ENCODE assay signal across 8 mouse cellular contexts in the genomic region with DNA sequence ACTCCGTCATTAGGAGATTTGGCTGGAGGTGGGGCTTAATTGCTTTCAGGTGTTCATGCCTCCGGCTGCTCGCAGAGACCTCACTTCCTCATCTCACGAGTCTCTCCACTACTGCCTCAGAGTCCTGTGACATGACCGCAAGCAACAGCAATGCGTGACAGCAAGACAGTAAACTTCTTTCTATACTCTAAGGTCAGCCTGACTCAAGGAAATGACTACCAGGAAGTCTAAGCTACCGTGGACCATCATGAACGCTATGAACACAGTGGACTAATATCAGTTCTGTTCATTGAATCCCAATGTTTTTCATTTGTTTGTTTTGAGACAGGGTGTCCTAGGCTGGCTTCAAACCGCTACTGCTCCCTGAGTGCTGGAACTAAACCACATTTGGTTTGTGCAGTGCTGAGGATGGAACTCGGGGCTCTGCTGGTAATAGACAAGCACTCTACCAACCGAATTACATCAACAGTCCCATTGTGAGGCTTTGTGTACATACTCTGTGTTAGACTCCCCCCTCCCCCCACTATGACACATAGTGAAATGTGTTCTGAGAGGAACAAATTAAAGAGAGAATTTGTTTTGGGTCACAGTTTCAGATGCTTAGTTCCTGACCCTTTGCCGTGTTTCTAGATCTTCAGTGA. TPM values are rescaled to one million over a fixed set of nuclear protein-coding genes. Genes with fewer than 3 reads are reported as not detected.
DNase-seq lines count a peak whose midpoint lies in the region; ATAC-seq and TF ChIP-seq lines count a peak whose summit lies in the region.

No protein-coding gene starts in this region.

- peak overlapping the region; percentile 13; the same call in 1 of the 2 replicates for H3K4me2 ChIP-seq in heart, embryonic 12.5 days
- H3K4me2 ChIP-seq in embryonic facial prominence, embryonic 11.5 days (ENCODE audit: low read depth, low read length) = no peak overlapping the region
- H3K4me2 ChIP-seq in midbrain, embryonic 11.5 days = no peak overlapping the region

- 69% methylated on average over 12 of the region's 12 CpGs for WGBS in heart, embryonic 12.5 days
- WGBS in embryonic facial prominence, embryonic 11.5 days = 52% methylated on average over 12 of the region's 12 CpGs
- 2% methylated on average over 12 of the region's 12 CpGs for WGBS in thymus, adult 2 months
- WGBS in midbrain, embryonic 11.5 days = 78% methylated on average over 12 of the region's 12 CpGs

- H3K36me3 ChIP-seq in heart, embryonic 12.5 days = no peaks in the 10 kb centered on the region
- H3K36me3 ChIP-seq in embryonic facial prominence, embryonic 11.5 days (replicated peaks; ENCODE audit: control insufficient read depth, insufficient read depth, low read depth, low read length) = no peaks in the 10 kb centered on the region
- no peaks in the 10 kb centered on the region for H3K36me3 ChIP-seq in thymus, adult 2 months (ENCODE audit: control insufficient read depth, insufficient read depth, low read length)
- H3K36me3 ChIP-seq in midbrain, embryonic 11.5 days (ENCODE audit: control insufficient read depth, insufficient read depth, low read length) = no peaks in the 10 kb centered on the region

- no peak for ATAC-seq in heart, embryonic 12.5 days (ENCODE audit: insufficient number of reproducible peaks, low FRiP score)
- no peak for ATAC-seq in embryonic facial prominence, embryonic 11.5 days (replicated peaks; ENCODE audit: insufficient number of reproducible peaks, low FRiP score, low TSS enrichment, low read depth)
- no peak for ATAC-seq in midbrain, embryonic 11.5 days (ENCODE audit: low FRiP score)

- TF ChIP-seq POLR2A in thymus, adult 2 months (IDR thresholded peaks at IDR 0.05; ENCODE audit: control insufficient read depth, extremely low read depth, insufficient read depth, low read length, poor library complexity) = no peak

- intact Hi-C loops in heart, postnatal 36 days (cut with DNase I) = no loop called here

- no peaks in the 10 kb centered on the region for H3K27me3 ChIP-seq in heart, embryonic 12.5 days (replicated peaks)
- H3K27me3 ChIP-seq in embryonic facial prominence, embryonic 11.5 days (ENCODE audit: control insufficient read depth, insufficient read depth, low read length) = 0 out of 2 replicates have a peak, but pooled peaks cover 6% of the 10 kb centered on the region
- no peaks in the 10 kb centered on the region for H3K27me3 ChIP-seq in thymus, adult 2 months (ENCODE audit: control insufficient read depth, insufficient read depth, low read length)
- no peaks in the 10 kb centered on the region for H3K27me3 ChIP-seq in midbrain, embryonic 11.5 days (ENCODE audit: control insufficient read depth, insufficient read depth, low read length)

- no peak overlapping the region for H3K27ac ChIP-seq in heart, embryonic 12.5 days (ENCODE audit: poor library complexity, severe bottlenecking)
- H3K27ac ChIP-seq in embryonic facial prominence, embryonic 11.5 days (replicated peaks; ENCODE audit: low read depth, low read length) = no peak overlapping the region
- H3K27ac ChIP-seq in thymus, adult 2 months (ENCODE audit: control insufficient read depth, insufficient read depth, low read length) = peak overlapping the region; percentile 96
- H3K27ac ChIP-seq in midbrain, embryonic 11.5 days (ENCODE audit: low read depth, low read length) = no peak overlapping the region

- no peak overlapping the region for H3K9ac ChIP-seq in heart, embryonic 12.5 days
- no peak overlapping the region for H3K9ac ChIP-seq in embryonic facial prominence, embryonic 11.5 days (replicated peaks; ENCODE audit: low read length)
- H3K9ac ChIP-seq in midbrain, embryonic 11.5 days (ENCODE audit: low read length) = no peak overlapping the region

- TF ChIP-seq CTCF in thymus, adult 2 months (IDR thresholded peaks at IDR 0.05; ENCODE audit: borderline replicate concordance, control insufficient read depth, extremely low read depth, insufficient read depth, low read length, poor library complexity) = no peak

- no peak overlapping the region for H3K4me3 ChIP-seq in heart, embryonic 12.5 days
- H3K4me3 ChIP-seq in embryonic facial prominence, embryonic 11.5 days (ENCODE audit: low read depth, low read length) = no peak overlapping the region
- H3K4me3 ChIP-seq in thymus, adult 2 months (ENCODE audit: control insufficient read depth, insufficient read depth, low read length) = no peak overlapping the region
- H3K4me3 ChIP-seq in midbrain, embryonic 11.5 days (ENCODE audit: low read depth, low read length) = no peak overlapping the region

- H3K9me3 ChIP-seq in heart, embryonic 12.5 days (replicated peaks) = 0 out of 2 replicates have a peak, but pooled peaks cover 3% of the 10 kb centered on the region
- H3K9me3 ChIP-seq in embryonic facial prominence, embryonic 11.5 days (replicated peaks; ENCODE audit: control insufficient read depth, low read length) = no peaks in the 10 kb centered on the region
- H3K9me3 ChIP-seq in midbrain, embryonic 11.5 days (ENCODE audit: control insufficient read depth, low read length) = no peaks in the 10 kb centered on the region

- H3K4me1 ChIP-seq in heart, embryonic 12.5 days (replicated peaks) = peaks cover 21% of the 10 kb centered on the region
- no peaks in the 10 kb centered on the region for H3K4me1 ChIP-seq in embryonic facial prominence, embryonic 11.5 days (ENCODE audit: control insufficient read depth, insufficient read depth, low read length)
- peaks cover 44% of the 10 kb centered on the region for H3K4me1 ChIP-seq in thymus, adult 2 months (replicated peaks; ENCODE audit: control insufficient read depth, insufficient read depth, low read length)
- H3K4me1 ChIP-seq in midbrain, embryonic 11.5 days (ENCODE audit: control insufficient read depth, insufficient read depth, low read length) = peaks cover 2% of the 10 kb centered on the region

- no peak for DNase-seq in heart, postnatal 36 days
- DNase-seq in embryonic facial prominence, embryonic 11.5 days (ENCODE audit: low spot score) = peak; percentile 43
- peak; percentile 77 for DNase-seq in lung, postnatal 25 days (ENCODE audit: low spot score)
- peak; percentile 58 for DNase-seq in thymus, adult 2 months
- no peak for DNase-seq in midbrain, embryonic 11.5 days (ENCODE audit: low spot score, missing footprints)
- no peak for DNase-seq in cerebellum, adult 18-20 months
- no peak for DNase-seq in right cerebral cortex, postnatal 36 days (ENCODE audit: low spot score in 2 of 2)

RNA-seq across cellular contexts. Expression of a gene that starts 40.3 kb away (rescaled TPM):
- 0.50 and 0.98 TPM in 2 replicates for polyA plus RNA-seq in heart, embryonic 12.5 days (2016; fragmentation: Nextera tagmentation; extraction: Ambion mirVana)
- total RNA-seq in heart, postnatal 36 days (2021) = 1 to 10 TPM; 1.1 to 1.3 TPM
- 0.98 and 1.3 TPM in 2 replicates for polyA plus RNA-seq in embryonic facial prominence, embryonic 11.5 days (2014; fragmentation: Nextera tagmentation; extraction: Ambion mirVana)
- 1.3 and 1.8 TPM in 2 replicates for polyA plus RNA-seq in thymus, adult 2 months (2012; rRNA removed)
- 1.4 and 2.0 TPM in 2 replicates for polyA plus RNA-seq in midbrain, embryonic 11.5 days (2014; fragmentation: Nextera tagmentation; extraction: Ambion mirVana)

RNA-seq across cellular contexts. Expression of a gene that starts 50.0 kb away (rescaled TPM):
- polyA plus RNA-seq in heart, embryonic 12.5 days (2016; fragmentation: Nextera tagmentation; extraction: Ambion mirVana) = not detected in 2 replicates
- not detected for total RNA-seq in heart, postnatal 36 days (2021)
- polyA plus RNA-seq in embryonic facial prominence, embryonic 11.5 days (2014; fragmentation: Nextera tagmentation; extraction: Ambion mirVana) = not detected in 2 replicates
- 0.22 TPM in 1 of 2 replicates, not detected in the other for polyA plus RNA-seq in thymus, adult 2 months (2012; rRNA removed)
- not detected in 2 replicates for polyA plus RNA-seq in midbrain, embryonic 11.5 days (2014; fragmentation: Nextera tagmentation; extraction: Ambion mirVana)

Comparison
In these comparisons a context has a peak if more than half of its experiments do, and no peak if none do; other contexts are left out.
1. DNase-seq: peak in embryonic facial prominence, embryonic 11.5 days (single experiment), lung, postnatal 25 days (single experiment) and thymus, adult 2 months (single experiment); none in heart, postnatal 36 days (0 of 2), midbrain, embryonic 11.5 days (single experiment), cerebellum, adult 18-20 months (0 of 2) and right cerebral cortex, postnatal 36 days (0 of 2).